Mouse (Mus musculus): ENCODE measurements around the gene Slc1a5.

Slc1a5 gene

GRCm38 (mm10) chr7:16817693-16818092, 36.6 kb downstream of the Slc1a5 start:
- DNase-seq (ENCODE audit: extremely low read depth, low read depth, low spot score), result no peak

- no peak for DNase-seq (ENCODE audit: extremely low read depth, low read depth, low spot score)
These were observed 38.7 kb downstream of the Slc1a5 start for GRCm38 (mm10) chr7:16819794-16820193.

- DNase-seq (ENCODE audit: extremely low read depth, low read depth, low spot score), result no peak
These were observed 39.2 kb downstream of the Slc1a5 start for GRCm38 (mm10) chr7:16820271-16820763.

- no peak for DNase-seq (ENCODE audit: extremely low read depth, low read depth, low spot score)
These were observed 40.0 kb downstream of the Slc1a5 start for GRCm38 (mm10) chr7:16821091-16821490.

- DNase-seq (ENCODE audit: extremely low read depth, low read depth, low spot score), result peak; percentile 89
These were observed 40.5 kb downstream of the Slc1a5 start for GRCm38 (mm10) chr7:16821669-16822101.

- no peak for DNase-seq (ENCODE audit: extremely low read depth, low read depth, low spot score)
These were observed 42.6 kb downstream of the Slc1a5 start for GRCm38 (mm10) chr7:16823734-16824133.

GRCm38 (mm10) chr7:16825785-16826184, 44.6 kb downstream of the Slc1a5 start:
- DNase-seq (ENCODE audit: extremely low read depth, low read depth, low spot score), result no peak

- no peak for DNase-seq (ENCODE audit: extremely low read depth, low read depth, low spot score)
These were observed 45.4 kb downstream of the Slc1a5 start for GRCm38 (mm10) chr7:16826571-16826970.

- no peak for DNase-seq (ENCODE audit: extremely low read depth, low read depth, low spot score)
These were observed 46.1 kb downstream of the Slc1a5 start for GRCm38 (mm10) chr7:16827274-16827673.

- no peak for DNase-seq (ENCODE audit: extremely low read depth, low read depth, low spot score)
These were observed 49.3 kb downstream of the Slc1a5 start for GRCm38 (mm10) chr7:16830449-16830848.

GRCm38 (mm10) chr7:16837916-16838803, 57.0 kb downstream of the Slc1a5 start:
- no peak for DNase-seq (ENCODE audit: extremely low read depth, low read depth, low spot score)

- DNase-seq (ENCODE audit: extremely low read depth, low read depth, low spot score), result no peak
These were observed 57.8 kb downstream of the Slc1a5 start for GRCm38 (mm10) chr7:16838804-16839426.

- no peak for DNase-seq (ENCODE audit: extremely low read depth, low read depth, low spot score)
These were observed 58.4 kb downstream of the Slc1a5 start for GRCm38 (mm10) chr7:16839427-16840108.

- no peak for DNase-seq (ENCODE audit: extremely low read depth, low read depth, low spot score)
These were observed 59.0 kb downstream of the Slc1a5 start for GRCm38 (mm10) chr7:16840109-16840491.

- DNase-seq (ENCODE audit: extremely low read depth, low read depth, low spot score), result no peak
These were observed 59.9 kb downstream of the Slc1a5 start for GRCm38 (mm10) chr7:16841078-16841477.

GRCm38 (mm10) chr7:16841561-16842560, 60.7 kb downstream of the Slc1a5 start:
- DNase-seq (ENCODE audit: extremely low read depth, low read depth, low spot score), result no peak

GRCm38 (mm10) chr7:16842645-16843063, 61.5 kb downstream of the Slc1a5 start, which contains the start of gene Prkd2:
TSS of gene Prkd2 (plus strand) at chr7:16842902.
- no peak for DNase-seq (ENCODE audit: extremely low read depth, low read depth, low spot score)

- no peak for DNase-seq (ENCODE audit: extremely low read depth, low read depth, low spot score)
These were observed 62.5 kb downstream of the Slc1a5 start for GRCm38 (mm10) chr7:16843441-16844171.

GRCm38 (mm10) chr7:16844696-16845071, 63.5 kb downstream of the Slc1a5 start:
- no peak for DNase-seq (ENCODE audit: extremely low read depth, low read depth, low spot score)

Measured in fat pad, adult 2 months (tissue).